Mouse (Mus musculus): ENCODE results near the gene Krtap5-2. TPM values are rescaled to one million over a fixed set of nuclear protein-coding genes. Genes with fewer than 3 reads are reported as not detected.
"Not testable (repeated sequence)": the region's sequence is repeated elsewhere in the genome, so short reads cannot be mapped to it uniquely, and the experiment has no call there.

Krtap5-2 gene
- polyA plus RNA-seq (2014; fragmentation: Nextera tagmentation; extraction: Ambion mirVana): not detected in 2 replicates

- H3K4me1 ChIP-seq (replicated peaks; ENCODE audit: control insufficient read depth, insufficient read depth, low read length); ATAC-seq (ENCODE audit: low FRiP score); H3K9me3 ChIP-seq (ENCODE audit: control insufficient read depth, low read length); H3K36me3 ChIP-seq (ENCODE audit: control insufficient read depth, insufficient read depth, low read length); H3K4me2 ChIP-seq (replicated peaks; ENCODE audit: low read depth, low read length); H3K9ac ChIP-seq (ENCODE audit: low read depth, low read length); H3K27me3 ChIP-seq (ENCODE audit: control insufficient read depth, insufficient read depth, low read length); H3K27ac ChIP-seq (ENCODE audit: low read depth, low read length); DNase-seq (ENCODE audit: low spot score); H3K4me3 ChIP-seq (ENCODE audit: low read depth, low read length): not testable (repeated sequence)
Observed at GRCm38 (mm10) chr7:142175905-142176304, at the start of gene Krtap5-2. TSS of gene Krtap5-2 (minus strand) at chr7:142176005.

DNA sequence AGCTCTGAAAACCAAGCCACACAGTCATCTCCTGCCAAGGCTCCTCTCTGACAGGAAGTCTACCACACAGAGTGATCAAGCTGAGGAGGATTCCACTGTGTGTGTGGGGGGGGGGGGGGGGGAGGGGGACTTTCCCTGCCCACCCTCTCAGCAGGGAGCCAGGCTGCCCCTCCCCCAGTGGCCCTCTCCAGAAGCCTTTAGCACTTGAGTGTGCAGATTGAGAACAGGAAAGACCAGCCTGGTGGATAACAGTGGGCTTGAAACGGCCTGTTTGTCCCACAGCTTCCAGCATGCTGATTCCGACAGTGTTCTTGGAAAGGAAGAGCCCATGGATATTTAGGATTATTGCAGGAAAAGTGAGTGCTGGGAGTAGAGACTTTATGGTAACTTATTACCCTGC is 48.7 kb upstream of the Krtap5-2 start:
- Histone ChIP-seq H3K4me1 (replicated peaks; ENCODE audit: control insufficient read depth, insufficient read depth, low read length) (no peaks in the 10 kb centered on the region), H3K9ac (ENCODE audit: low read depth, low read length) (no peak overlapping the region), H3K4me3 (ENCODE audit: low read depth, low read length) (no peak overlapping the region), H3K4me2 (replicated peaks; ENCODE audit: low read depth, low read length) (no peak overlapping the region), H3K27me3 (ENCODE audit: control insufficient read depth, insufficient read depth, low read length) (no peaks in the 10 kb centered on the region), H3K9me3 (ENCODE audit: control insufficient read depth, low read length) (no peaks in the 10 kb centered on the region), H3K36me3 (ENCODE audit: control insufficient read depth, insufficient read depth, low read length) (no peaks in the 10 kb centered on the region), H3K27ac (ENCODE audit: low read depth, low read length) (no peak overlapping the region)
- DNase-seq (ENCODE audit: low spot score) (no peak), ATAC-seq (ENCODE audit: low FRiP score) (no peak)
- WGBS: 54% methylated on average over 2 of the region's 2 CpGs

GRCm38 (mm10) chr7:142212136-142212535 is 36.3 kb upstream of the Krtap5-2 start:
- not testable (repeated sequence) for H3K27me3 ChIP-seq (ENCODE audit: control insufficient read depth, insufficient read depth, low read length); H3K9ac ChIP-seq (ENCODE audit: low read depth, low read length); H3K27ac ChIP-seq (ENCODE audit: low read depth, low read length); H3K4me3 ChIP-seq (ENCODE audit: low read depth, low read length); H3K4me1 ChIP-seq (replicated peaks; ENCODE audit: control insufficient read depth, insufficient read depth, low read length); H3K4me2 ChIP-seq (replicated peaks; ENCODE audit: low read depth, low read length); H3K9me3 ChIP-seq (ENCODE audit: control insufficient read depth, low read length); DNase-seq (ENCODE audit: low spot score); ATAC-seq (ENCODE audit: low FRiP score); H3K36me3 ChIP-seq (ENCODE audit: control insufficient read depth, insufficient read depth, low read length)
- 77% methylated on average over 1 of the region's 1 CpGs for WGBS

- no peak for DNase-seq (ENCODE audit: low spot score)
- no peak within 1 kb of the TSS for H3K4me2 ChIP-seq (replicated peaks; ENCODE audit: low read depth, low read length)
- no peak within 1 kb of the TSS for H3K4me3 ChIP-seq (ENCODE audit: low read depth, low read length)
- H3K9me3 ChIP-seq (ENCODE audit: control insufficient read depth, low read length): no peaks in the 10 kb centered on the region
- H3K27me3 ChIP-seq (ENCODE audit: control insufficient read depth, insufficient read depth, low read length): no peaks in the 10 kb centered on the region
- no peak within 1 kb of the TSS for H3K27ac ChIP-seq (ENCODE audit: low read depth, low read length)
- H3K36me3 ChIP-seq (ENCODE audit: control insufficient read depth, insufficient read depth, low read length): no peaks in the 10 kb centered on the region
- H3K9ac ChIP-seq (ENCODE audit: low read depth, low read length): no peak within 1 kb of the TSS
- 75% methylated on average over 1 of the region's 1 CpGs for WGBS
- ATAC-seq (ENCODE audit: low FRiP score): no peak
- no peaks in the 10 kb centered on the region for H3K4me1 ChIP-seq (replicated peaks; ENCODE audit: control insufficient read depth, insufficient read depth, low read length)
Observed at GRCm38 (mm10) chr7:142211559-142211958, 35.8 kb upstream of the Krtap5-2 start, which contains the start of gene Gm7579. TSS of gene Gm7579 (plus strand) at chr7:142211859.

- not testable (repeated sequence) for H3K27ac ChIP-seq (ENCODE audit: low read depth, low read length); H3K9me3 ChIP-seq (ENCODE audit: control insufficient read depth, low read length); H3K4me1 ChIP-seq (replicated peaks; ENCODE audit: control insufficient read depth, insufficient read depth, low read length); H3K4me3 ChIP-seq (ENCODE audit: low read depth, low read length); H3K9ac ChIP-seq (ENCODE audit: low read depth, low read length); H3K4me2 ChIP-seq (replicated peaks; ENCODE audit: low read depth, low read length); H3K36me3 ChIP-seq (ENCODE audit: control insufficient read depth, insufficient read depth, low read length); DNase-seq (ENCODE audit: low spot score); H3K27me3 ChIP-seq (ENCODE audit: control insufficient read depth, insufficient read depth, low read length); ATAC-seq (ENCODE audit: low FRiP score)
- WGBS: 75% methylated on average over 5 of the region's 5 CpGs
Observed at GRCm38 (mm10) chr7:142206891-142207290, 31.1 kb upstream of the Krtap5-2 start.

- no peak for DNase-seq (ENCODE audit: low spot score)
- no peak overlapping the region for H3K4me2 ChIP-seq (replicated peaks; ENCODE audit: low read depth, low read length)
Observed at GRCm38 (mm10) chr7:142205488-142205887, 29.7 kb upstream of the Krtap5-2 start.

DNA sequence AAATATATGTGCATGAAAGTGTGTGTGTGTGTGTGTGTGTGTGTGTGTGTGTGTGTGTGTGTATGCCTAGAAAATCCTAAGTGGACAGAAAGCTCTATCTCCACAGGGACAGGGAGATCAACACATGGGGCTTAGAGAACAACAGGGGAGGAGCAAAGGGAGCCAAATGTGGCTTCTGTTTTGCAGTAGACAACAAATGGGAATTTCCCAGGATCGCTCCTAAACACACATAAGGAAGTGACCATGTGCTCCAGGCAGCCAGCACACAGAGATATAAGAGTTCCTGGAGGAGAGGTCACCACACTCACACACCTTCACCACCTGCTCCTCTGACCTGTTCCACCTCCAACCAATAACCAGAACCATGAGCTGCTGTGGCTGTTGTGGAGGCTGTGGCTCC is 25.3 kb upstream of the Krtap5-2 start, which contains the start of gene Krtap5-3:
Krtap5-3 (plus strand) TSS at position 301 of the 400 bp plus-strand sequence.
- ATAC-seq (ENCODE audit: low FRiP score) (no peak), DNase-seq (ENCODE audit: low spot score) (no peak)
- 69% methylated on average over 1 of the region's 1 CpGs for WGBS
- no peaks in the 10 kb centered on the region for H3K4me1 ChIP-seq (replicated peaks; ENCODE audit: control insufficient read depth, insufficient read depth, low read length)
- H3K27me3 ChIP-seq (ENCODE audit: control insufficient read depth, insufficient read depth, low read length): no peaks in the 10 kb centered on the region; the same call in 1 of the 2 replicates
- H3K9ac ChIP-seq (ENCODE audit: low read depth, low read length): no peak within 1 kb of the TSS
- H3K4me3 ChIP-seq (ENCODE audit: low read depth, low read length): no peak within 1 kb of the TSS
- H3K4me2 ChIP-seq (replicated peaks; ENCODE audit: low read depth, low read length): no peak within 1 kb of the TSS
- H3K27ac ChIP-seq (ENCODE audit: low read depth, low read length): no peak within 1 kb of the TSS
- no peaks in the 10 kb centered on the region for H3K9me3 ChIP-seq (ENCODE audit: control insufficient read depth, low read length)
- no peaks in the 10 kb centered on the region for H3K36me3 ChIP-seq (ENCODE audit: control insufficient read depth, insufficient read depth, low read length)

More at GRCm38 (mm10) chr7:142205488-142205887, 29.7 kb upstream of the Krtap5-2 start:
- no peak overlapping the region for H3K4me3 ChIP-seq (ENCODE audit: low read depth, low read length)
- no peak overlapping the region for H3K9ac ChIP-seq (ENCODE audit: low read depth, low read length)
- H3K36me3 ChIP-seq (ENCODE audit: control insufficient read depth, insufficient read depth, low read length): no peaks in the 10 kb centered on the region
- no peak for ATAC-seq (ENCODE audit: low FRiP score)
- H3K9me3 ChIP-seq (ENCODE audit: control insufficient read depth, low read length): no peaks in the 10 kb centered on the region
- no peaks in the 10 kb centered on the region for H3K4me1 ChIP-seq (replicated peaks; ENCODE audit: control insufficient read depth, insufficient read depth, low read length)
- no peaks in the 10 kb centered on the region for H3K27me3 ChIP-seq (ENCODE audit: control insufficient read depth, insufficient read depth, low read length)
- no peak overlapping the region for H3K27ac ChIP-seq (ENCODE audit: low read depth, low read length)

- Histone ChIP-seq H3K4me1 (replicated peaks; ENCODE audit: control insufficient read depth, insufficient read depth, low read length) (no peaks in the 10 kb centered on the region), H3K27ac (ENCODE audit: low read depth, low read length) (no peak overlapping the region), H3K36me3 (ENCODE audit: control insufficient read depth, insufficient read depth, low read length) (no peaks in the 10 kb centered on the region), H3K9me3 (ENCODE audit: control insufficient read depth, low read length) (no peaks in the 10 kb centered on the region), H3K27me3 (ENCODE audit: control insufficient read depth, insufficient read depth, low read length) (no peaks in the 10 kb centered on the region; the same call in 1 of the 2 replicates), H3K9ac (ENCODE audit: low read depth, low read length) (no peak overlapping the region), H3K4me3 (ENCODE audit: low read depth, low read length) (no peak overlapping the region), H3K4me2 (replicated peaks; ENCODE audit: low read depth, low read length) (no peak overlapping the region)
- ATAC-seq (ENCODE audit: low FRiP score) (no peak), DNase-seq (ENCODE audit: low spot score) (no peak)
- WGBS: 83% methylated on average over 2 of the region's 2 CpGs
Observed at GRCm38 (mm10) chr7:142198748-142199147, 22.9 kb upstream of the Krtap5-2 start.

DNA sequence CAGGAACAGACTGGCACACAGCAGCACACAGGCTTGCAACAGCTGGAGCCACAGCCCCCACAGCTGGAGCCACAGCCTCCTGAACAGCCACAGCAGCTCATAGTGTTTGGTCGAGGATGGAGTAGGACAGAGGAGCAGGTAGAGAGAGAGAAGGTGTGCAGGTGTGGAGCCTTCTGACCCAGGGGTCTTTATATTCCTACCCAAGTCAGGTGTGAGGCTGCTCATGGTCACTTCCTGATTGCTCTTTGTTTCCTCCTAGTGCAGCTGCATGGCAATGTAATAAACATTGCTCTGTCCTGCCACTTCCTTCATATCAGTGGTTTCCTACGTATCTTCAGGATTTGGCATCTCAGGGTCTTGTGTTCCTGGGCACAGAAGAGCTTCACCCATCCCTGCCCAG is 14.5 kb upstream of the Krtap5-2 start, which contains the start of gene Gm10153:
Gm10153 (minus strand) TSS at position 101 of the 400 bp plus-strand sequence.
- H3K4me2 ChIP-seq (replicated peaks; ENCODE audit: low read depth, low read length): no peak within 1 kb of the TSS
- H3K9ac ChIP-seq (ENCODE audit: low read depth, low read length): no peak within 1 kb of the TSS
- H3K27ac ChIP-seq (ENCODE audit: low read depth, low read length): no peak within 1 kb of the TSS
- no peaks in the 10 kb centered on the region for H3K9me3 ChIP-seq (ENCODE audit: control insufficient read depth, low read length)
- 54% methylated on average over 2 of the region's 2 CpGs for WGBS
- ATAC-seq (ENCODE audit: low FRiP score) (no peak), DNase-seq (ENCODE audit: low spot score) (no peak)
- no peaks in the 10 kb centered on the region for H3K36me3 ChIP-seq (ENCODE audit: control insufficient read depth, insufficient read depth, low read length)
- no peaks in the 10 kb centered on the region for H3K27me3 ChIP-seq (ENCODE audit: control insufficient read depth, insufficient read depth, low read length)
- H3K4me1 ChIP-seq (replicated peaks; ENCODE audit: control insufficient read depth, insufficient read depth, low read length): no peaks in the 10 kb centered on the region
- no peak within 1 kb of the TSS for H3K4me3 ChIP-seq (ENCODE audit: low read depth, low read length)
